Mouse (Mus musculus) heart, postnatal 0 days (tissue): ENCODE results near the gene Rgs19. TPM values are rescaled to one million over a fixed set of nuclear protein-coding genes. Genes with fewer than 3 reads are reported as not detected.

ENCODE experiments used
- ATAC-seq: fragments of 200-750 bp; cut with Nextera tagmentation; 2 replicates; pipeline ENCODE4 v1.8.0; 2017; ENCODE audit warnings: low read depth, moderate number of reproducible peaks, moderate library complexity; ENCODE audit not compliant: insufficient read depth
- DNase-seq: peaks from one replicate; pipeline ENCODE4 v3.0.0-alpha.2; 2016; ENCODE audit warnings: low spot score
- H3K27ac ChIP-seq: fragments of 300-500 bp; sonication (generic); 2 replicates; pipeline ENCODE4 v1.5.1; 2014; ENCODE audit warnings: low read depth, mild to moderate bottlenecking
- H3K27me3 ChIP-seq: fragments of 300-500 bp; sonication (generic); 2 replicates; pipeline ENCODE4 v1.6.1; 2014; ENCODE audit warnings: low read length, mixed read lengths; ENCODE audit not compliant: control insufficient read depth, insufficient read depth
- H3K36me3 ChIP-seq: fragments of 300-500 bp; sonication (generic); replicated peaks from 2 replicates; pipeline ENCODE4 v1.6.1; 2014; ENCODE audit warnings: low read length, mixed read lengths; ENCODE audit not compliant: control insufficient read depth, insufficient read depth
- H3K4me1 ChIP-seq: fragments of 300-500 bp; sonication (generic); 2 replicates; pipeline ENCODE4 v1.6.1; 2014; ENCODE audit warnings: antibody characterized with exemption; ENCODE audit not compliant: control insufficient read depth, insufficient read depth
- H3K4me2 ChIP-seq: fragments of 300-500 bp; sonication (generic); 2 replicates; pipeline ENCODE4 v1.6.1; 2014; ENCODE audit warnings: low read depth, mild to moderate bottlenecking, low read length, moderate library complexity
- H3K4me3 ChIP-seq: fragments of 300-500 bp; sonication (generic); 2 replicates; pipeline ENCODE4 v1.5.1; 2014; ENCODE audit warnings: low read depth, low read length
- H3K9ac ChIP-seq: fragments of 300-500 bp; sonication (generic); replicated peaks from 2 replicates; pipeline ENCODE4 v1.6.1; 2014; ENCODE audit warnings: low read depth, low read length, mixed read lengths
- H3K9me3 ChIP-seq: fragments of 300-500 bp; sonication (generic); replicated peaks from 2 replicates; pipeline ENCODE4 v1.6.1; 2016; ENCODE audit warnings: low read length; ENCODE audit not compliant: control insufficient read depth
- CTCF ChIP-seq: IDR thresholded peaks from 2 replicates; pipeline ENCODE4 v1.5.1; 2016; ENCODE audit warnings: antibody characterized with exemption, control low read depth, low read depth
- EP300 ChIP-seq: IDR thresholded peaks from 2 replicates; pipeline ENCODE4 v1.6.1; 2016; ENCODE audit warnings: antibody characterized with exemption, low read depth
- WGBS: fragments of 180-500 bp; shearing (Covaris S2); extraction: QIAGEN DNeasy Blood & Tissue Kit; methylation state at CpG from one replicate; pipeline ENCODE4 v1.1.7; 2014; 5-methylcytosine and 5-hydroxymethylcytosine counted together
- polyA plus RNA-seq: library from polyadenylated mRNA; unstranded; fragments of >200 nt; fragmentation: Nextera tagmentation; extraction: Ambion mirVana; gene quantifications from 2 replicates; pipeline ENCODE4 v1.2.1, GENCODE M21; 2015
- total RNA-seq: library from RNA; depleted of rRNA; stranded (reverse); fragments of >200 nt; gene quantifications from 2 replicates; pipeline ENCODE4 v1.2.3, GENCODE M21; 2014; ENCODE audit warnings: low replicate concordance

Rgs19 gene
- total and polyA plus RNA-seq, 2 experiments from 2014 or later = 12.4 to 13.2 TPM

- TF ChIP-seq EP300 = no peak
- Histone ChIP-seq H3K9ac (no peak overlapping the region), H3K36me3 (no peaks in the 10 kb centered on the region), H3K27ac (no peak overlapping the region), H3K27me3 (no peaks in the 10 kb centered on the region), H3K4me2 (no peak overlapping the region), H3K4me3 (no peak overlapping the region), H3K9me3 (no peaks in the 10 kb centered on the region), H3K4me1 (0 out of 2 replicates have a peak, but pooled peaks cover 3% of the 10 kb centered on the region)
- no peak for ATAC-seq
- WGBS = 31% methylated on average over 3 of the region's 3 CpGs
- no peak for DNase-seq
Measured at GRCm38 (mm10) chr2:181720061-181720460, 26.3 kb upstream of the Rgs19 start.

GRCm38 (mm10) chr2:181716991-181717390 is 23.2 kb upstream of the Rgs19 start:
- Histone ChIP-seq H3K4me1 (0 out of 2 replicates have a peak, but pooled peaks cover 6% of the 10 kb centered on the region), H3K27ac (no peak overlapping the region), H3K9me3 (no peaks in the 10 kb centered on the region), H3K4me2 (no peak overlapping the region), H3K4me3 (no peak overlapping the region), H3K27me3 (no peaks in the 10 kb centered on the region), H3K9ac (no peak overlapping the region), H3K36me3 (no peaks in the 10 kb centered on the region)
- no peak for TF ChIP-seq EP300
- no peak for TF ChIP-seq CTCF
- WGBS = 41% methylated on average over 3 of the region's 3 CpGs
- DNase-seq (no peak), ATAC-seq (no peak)

DNA sequence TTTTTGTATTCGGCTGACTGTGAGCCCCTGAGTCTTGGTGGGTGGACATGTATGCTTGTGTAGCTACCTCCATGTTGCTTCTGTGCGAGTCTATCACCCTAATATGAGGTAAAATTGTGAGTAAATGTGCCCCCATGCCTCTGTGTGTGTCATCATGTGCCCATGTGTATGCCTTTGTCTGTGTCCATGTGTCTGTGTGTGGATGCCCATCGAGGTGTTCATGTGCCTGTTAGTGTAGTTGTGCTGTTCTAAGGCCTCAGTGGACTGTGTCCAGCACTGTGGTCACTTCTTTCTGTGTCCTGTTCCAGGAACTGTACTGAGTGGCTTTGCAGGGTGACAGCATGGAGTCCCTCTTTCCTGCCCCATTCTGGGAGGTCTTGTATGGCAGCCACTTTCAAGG is 21.6 kb upstream of the Rgs19 start:
- TF ChIP-seq CTCF = no peak
- TF ChIP-seq EP300 = no peak
- peak overlapping the region; percentile 32; the same call in 1 of the 2 replicates for H3K4me2 ChIP-seq
- 62% methylated on average over 3 of the region's 3 CpGs for WGBS

GRCm38 (mm10) chr2:181714903-181715326 is 21.1 kb upstream of the Rgs19 start, which contains the start of gene Oprl1:
Gene Oprl1 (plus strand): TSS chr2:181715016.
- H3K4me3 ChIP-seq = no peak within 1 kb of the TSS
- no peaks in the 10 kb centered on the region for H3K36me3 ChIP-seq
- H3K4me2 ChIP-seq = peak within 1 kb of the TSS; percentile 32
- H3K9ac ChIP-seq = no peak within 1 kb of the TSS
- WGBS = 0% methylated on average over 7 of the region's 7 CpGs
- H3K9me3 ChIP-seq = no peaks in the 10 kb centered on the region
- no peak within 1 kb of the TSS for H3K27ac ChIP-seq
- ATAC-seq (no peak), DNase-seq (no peak)
- TF ChIP-seq EP300 (no peak), CTCF (no peak)
- H3K27me3 ChIP-seq = no peaks in the 10 kb centered on the region
- 0 out of 2 replicates have a peak, but pooled peaks cover 6% of the 10 kb centered on the region for H3K4me1 ChIP-seq

More for the DNA sequence above, 21.6 kb upstream of the Rgs19 start:
- DNase-seq = no peak
- Histone ChIP-seq H3K9ac (no peak overlapping the region), H3K27me3 (no peaks in the 10 kb centered on the region), H3K4me1 (0 out of 2 replicates have a peak, but pooled peaks cover 6% of the 10 kb centered on the region), H3K4me3 (no peak overlapping the region), H3K36me3 (no peaks in the 10 kb centered on the region), H3K9me3 (no peaks in the 10 kb centered on the region), H3K27ac (no peak overlapping the region)
- ATAC-seq = no peak

DNA sequence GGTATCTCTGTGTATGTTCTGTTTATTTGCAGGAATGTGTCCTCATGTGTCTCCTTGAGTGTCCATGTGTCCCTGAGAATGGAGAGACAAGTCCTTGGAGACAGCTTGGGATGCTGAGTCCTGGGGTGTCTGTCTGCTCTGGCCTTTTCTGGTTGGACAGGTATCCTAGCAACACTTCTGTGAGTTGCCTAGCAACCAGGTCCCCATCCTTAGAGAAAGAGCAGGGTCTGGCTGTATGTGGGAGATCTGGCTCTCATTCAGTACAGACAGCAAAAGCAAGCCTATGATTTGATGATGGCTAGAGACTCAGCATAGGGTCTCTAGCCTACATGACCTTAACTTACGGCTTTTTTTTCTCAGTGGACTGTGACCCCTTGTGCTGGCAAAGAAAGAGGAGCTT is 20.0 kb upstream of the Rgs19 start:
- no peak for TF ChIP-seq CTCF
- no peak for TF ChIP-seq EP300
- ATAC-seq (no peak), DNase-seq (no peak)
- Histone ChIP-seq H3K27ac (no peak overlapping the region), H3K9me3 (no peaks in the 10 kb centered on the region), H3K9ac (no peak overlapping the region), H3K4me2 (no peak overlapping the region), H3K4me1 (0 out of 2 replicates have a peak, but pooled peaks cover 6% of the 10 kb centered on the region), H3K36me3 (no peaks in the 10 kb centered on the region), H3K27me3 (no peaks in the 10 kb centered on the region), H3K4me3 (no peak overlapping the region)
- 83% methylated on average over 1 of the region's 1 CpGs for WGBS

GRCm38 (mm10) chr2:181706668-181707067 is 12.9 kb upstream of the Rgs19 start:
- H3K27ac ChIP-seq = no peak overlapping the region
- no peak for ATAC-seq
- no peak overlapping the region for H3K9ac ChIP-seq
- H3K9me3 ChIP-seq = no peaks in the 10 kb centered on the region
- TF ChIP-seq EP300 (no peak), CTCF (peak; percentile 60)
- 18% methylated on average over 3 of the region's 4 CpGs for WGBS
- no peak overlapping the region for H3K4me3 ChIP-seq
- H3K27me3 ChIP-seq = peaks cover 6% of the 10 kb centered on the region; the same call in 1 of the 2 replicates
- H3K4me2 ChIP-seq = no peak overlapping the region
- H3K36me3 ChIP-seq = no peaks in the 10 kb centered on the region
- no peak for DNase-seq
- H3K4me1 ChIP-seq = no peaks in the 10 kb centered on the region
